Mouse (Mus musculus): ENCODE results near the gene Fcamr.

- no peak for TF ChIP-seq GATA1 (IDR thresholded peaks at IDR 0.05; ENCODE audit: borderline replicate concordance, low read length)
- TF ChIP-seq CTCF (IDR thresholded peaks at IDR 0.05; ENCODE audit: low read depth, low read length) = no peak
- TF ChIP-seq TAL1 (conservative IDR thresholded peaks at IDR 0.05; ENCODE audit: low read depth, low read length) = no peak
- TF ChIP-seq POLR2AphosphoS5 (IDR thresholded peaks at IDR 0.05; ENCODE audit: insufficient replicate concordance, low read depth, low read length) = no peak
- TF ChIP-seq GATA2 (IDR thresholded peaks at IDR 0.05; ENCODE audit: borderline replicate concordance, low read depth, low read length) = no peak
These were observed 29.7 kb upstream of the Fcamr start for GRCm38 (mm10) chr1:130770981-130771494.
